Mouse (Mus musculus) left cerebral cortex, postnatal 14 days (tissue): ENCODE data around the gene Adamts20. TPM values are rescaled to one million over a fixed set of nuclear protein-coding genes. Genes with fewer than 3 reads are reported as not detected.
"Not testable (repeated sequence)": the region's sequence is repeated elsewhere in the genome, so short reads cannot be mapped to it uniquely, and the experiment has no call there.

ENCODE experiments used
- DNase-seq, 2 experiments: peaks; one replicate each; pipeline ENCODE4 v3.0.0; 2021 to 2022; ENCODE audit warnings: low spot score in 2 of 2, mixed read lengths in 1 of 2
- intact Hi-C: fragments of 180-260 bp; cut with DNase I; formaldehyde crosslinking; loops from one replicate; pipeline ENCODE4 v1.15.1; 2025
- total RNA-seq, 2 experiments: library from RNA; stranded (reverse); gene quantifications; 2 replicates each; pipeline ENCODE4 v1.2.3; 2021

The Adamts20 gene
- total RNA-seq, 2 experiments from 2014 or later, result 10.0 to 11.4 TPM

GRCm38 (mm10) chr15:94403018-94403417, 62.2 kb downstream of the Adamts20 start:
- intact Hi-C loops, result no loop called here
- no peak for DNase-seq

- DNase-seq, result no peak
- intact Hi-C loops, result no loop called here
Measured at GRCm38 (mm10) chr15:94392737-94393136, 72.5 kb downstream of the Adamts20 start.

GRCm38 (mm10) chr15:94390127-94390526, 75.1 kb downstream of the Adamts20 start:
- DNase-seq, intact Hi-C loops: not testable (repeated sequence)

- intact Hi-C loops, result no loop called here
- DNase-seq, result no peak
Measured at GRCm38 (mm10) chr15:94379425-94379824, 85.8 kb downstream of the Adamts20 start.

- DNase-seq, result peak in 1 of 2 experiments; percentile 11
- intact Hi-C loops, result no loop called here
Measured at GRCm38 (mm10) chr15:94372548-94372947, 92.7 kb downstream of the Adamts20 start.

- intact Hi-C loops, result no loop called here
Measured at GRCm38 (mm10) chr15:94349052-94349451, 116.2 kb downstream of the Adamts20 start.

GRCm38 (mm10) chr15:94344317-94344716, 120.9 kb downstream of the Adamts20 start:
- DNase-seq, result no peak
- intact Hi-C loops, result no loop called here

More at GRCm38 (mm10) chr15:94349052-94349451, 116.2 kb downstream of the Adamts20 start:
- DNase-seq, result no peak

- DNase-seq, result peak; percentile 77 to 86
- intact Hi-C loops, result loop anchor here (2.0 kb wide), 1 partner anchor 178 kb away; no protein-coding TSS in a partner anchor
Measured at GRCm38 (mm10) chr15:94342365-94342764, 122.9 kb downstream of the Adamts20 start.

GRCm38 (mm10) chr15:94339011-94339410, 126.2 kb downstream of the Adamts20 start:
- intact Hi-C loops, result no loop called here
- DNase-seq, result no peak

- intact Hi-C loops, result no loop called here
- no peak for DNase-seq
Measured at GRCm38 (mm10) chr15:94334586-94334985, 130.6 kb downstream of the Adamts20 start.

GRCm38 (mm10) chr15:94326626-94327025, 138.6 kb downstream of the Adamts20 start:
- intact Hi-C loops, result no loop called here

GRCm38 (mm10) chr15:94325509-94326181, 139.6 kb downstream of the Adamts20 start:
- intact Hi-C loops, result no loop called here

More at GRCm38 (mm10) chr15:94326626-94327025, 138.6 kb downstream of the Adamts20 start:
- DNase-seq, result no peak

GRCm38 (mm10) chr15:94316171-94316570, 149.0 kb downstream of the Adamts20 start:
- intact Hi-C loops, result no loop called here
- no peak for DNase-seq

More at GRCm38 (mm10) chr15:94325509-94326181, 139.6 kb downstream of the Adamts20 start:
- peak; percentile 20 to 23 for DNase-seq

GRCm38 (mm10) chr15:94309689-94310088, 155.5 kb downstream of the Adamts20 start:
- no peak for DNase-seq
- intact Hi-C loops, result no loop called here

GRCm38 (mm10) chr15:94307888-94308287, 157.3 kb downstream of the Adamts20 start:
- no peak for DNase-seq

GRCm38 (mm10) chr15:94303151-94303550, 162.1 kb downstream of the Adamts20 start:
- intact Hi-C loops, result no loop called here
- DNase-seq, result peak in 1 of 2 experiments; percentile 21

More at GRCm38 (mm10) chr15:94307888-94308287, 157.3 kb downstream of the Adamts20 start:
- intact Hi-C loops, result no loop called here

GRCm38 (mm10) chr15:94294084-94294483, 171.1 kb downstream of the Adamts20 start:
- intact Hi-C loops, result no loop called here
- DNase-seq, result no peak

- no peak for DNase-seq
- intact Hi-C loops, result no loop called here
Measured at GRCm38 (mm10) chr15:94288015-94288414, 177.2 kb downstream of the Adamts20 start.

- intact Hi-C loops, result no loop called here
Measured at GRCm38 (mm10) chr15:94287495-94287894, 177.7 kb downstream of the Adamts20 start.

GRCm38 (mm10) chr15:94276418-94276817, 188.8 kb downstream of the Adamts20 start:
- intact Hi-C loops, result no loop called here
- peak; percentile 25 to 62 for DNase-seq

More at GRCm38 (mm10) chr15:94287495-94287894, 177.7 kb downstream of the Adamts20 start:
- DNase-seq, result no peak

- DNase-seq, result peak; percentile 90 to 94
- intact Hi-C loops, result loop anchor here (1.0 kb wide), 1 partner anchor 255 kb away; no protein-coding TSS in a partner anchor
Measured at GRCm38 (mm10) chr15:94265630-94266029, 199.6 kb downstream of the Adamts20 start.
